Mouse (Mus musculus) small intestine, adult 2 months (tissue): Measurements from ENCODE around the gene Fam69b.

Experiments
- CTCF ChIP-seq: fragments of 200-500 bp; IDR thresholded peaks from 2 replicates; pipeline ENCODE4 v1.5.1; 2012; ENCODE audit warnings: low read depth, mild to moderate bottlenecking, control low read depth, inconsistent platforms, low read length, moderate library complexity, mixed read lengths; ENCODE audit not compliant: insufficient replicate concordance, insufficient read length; ENCODE audit errors: extremely low read depth
- POLR2A ChIP-seq: fragments of 200-500 bp; IDR thresholded peaks from 2 replicates; pipeline ENCODE4 v1.6.1; 2012; ENCODE audit warnings: low read depth, mild to moderate bottlenecking, control low read depth, inconsistent platforms, low read length, moderate library complexity

GRCm38 (mm10) chr2:26611896-26612295, 16.4 kb upstream of the Fam69b start:
- TF ChIP-seq CTCF: no peak
- TF ChIP-seq POLR2A: no peak
